Mouse (Mus musculus): ENCODE data around the gene Vwa2. TPM values are rescaled to one million over a fixed set of nuclear protein-coding genes. Genes with fewer than 3 reads are reported as not detected.

The Vwa2 gene
- total and polyA plus RNA-seq, 3 experiments = not detected

DNA sequence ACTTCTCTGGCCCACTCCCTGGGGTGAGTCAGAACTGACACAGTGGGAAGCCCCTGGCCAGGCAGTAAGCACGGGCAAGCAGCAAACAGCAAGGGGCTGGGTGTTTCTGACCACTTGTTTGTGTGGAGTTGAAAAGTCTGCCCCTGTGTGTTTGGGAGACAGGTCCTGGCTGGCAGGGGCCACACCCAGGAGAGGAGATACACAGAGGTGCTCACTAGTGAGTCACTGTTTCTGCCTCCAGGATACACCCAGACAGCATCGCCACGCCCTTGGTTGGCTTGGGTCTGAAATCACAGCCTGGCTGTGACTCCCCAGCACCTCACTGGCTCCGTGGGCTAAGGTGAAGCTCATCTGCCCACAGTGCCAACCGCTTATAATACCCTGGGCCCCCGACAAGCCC is 61.1 kb downstream of the Vwa2 start:
- H3K4me1 ChIP-seq (ENCODE audit: control insufficient read depth in 1 of 2, insufficient read depth in 2 of 2, low read length in 2 of 2) = no peaks in the 10 kb centered on the region
- no peaks in the 10 kb centered on the region for H3K9me3 ChIP-seq (replicated peaks; ENCODE audit: insufficient read depth, low read length)
- no peak overlapping the region for H3K4me3 ChIP-seq (ENCODE audit: control insufficient read depth in 1 of 2, insufficient read depth in 1 of 2, low read depth in 2 of 2, low read length in 2 of 2)
- no peak overlapping the region for H3K9ac ChIP-seq (ENCODE audit: control insufficient read depth, low read depth, low read length, poor library complexity, severe bottlenecking)
- no peaks in the 10 kb centered on the region for H3K79me2 ChIP-seq (ENCODE audit: control insufficient read depth, insufficient read depth, low read length, poor library complexity)
- no peak for DNase-seq (ENCODE audit: low read depth, low spot score)
- TF ChIP-seq MYC (IDR thresholded peaks at IDR 0.05; ENCODE audit: low read depth, low read length) (no peak), TCF12 (IDR thresholded peaks at IDR 0.05; ENCODE audit: low read depth, low read length) (no peak), TAL1 (IDR thresholded peaks at IDR 0.05; ENCODE audit: low read length) (no peak), ETS1 (IDR thresholded peaks at IDR 0.05; ENCODE audit: low read depth, low read length) (no peak), USF1 (IDR thresholded peaks at IDR 0.05; ENCODE audit: low read depth, low read length) (no peak), E2F4 (IDR thresholded peaks at IDR 0.05; ENCODE audit: borderline replicate concordance, low read depth, low read length) (no peak), POLR2AphosphoS2 (IDR thresholded peaks at IDR 0.05; ENCODE audit: low read length) (no peak), RAD21 (IDR thresholded peaks at IDR 0.05; ENCODE audit: low read depth, low read length) (no peak), NELFE (IDR thresholded peaks at IDR 0.05; ENCODE audit: low read depth, low read length) (no peak), EP300 (IDR thresholded peaks at IDR 0.05; ENCODE audit: low read depth in 1 of 2, low read length in 2 of 2) (no peak), POLR2AphosphoS5 (IDR thresholded peaks at IDR 0.05; ENCODE audit: borderline replicate concordance, low read depth, low read length) (no peak), MEF2A (IDR thresholded peaks at IDR 0.05; ENCODE audit: extremely low read depth, insufficient replicate concordance, low read depth, low read length, poor library complexity, severe bottlenecking) (no peak), MAFK (IDR thresholded peaks at IDR 0.05; ENCODE audit: borderline replicate concordance, low read depth, low read length) (no peak), MYB (IDR thresholded peaks at IDR 0.05; ENCODE audit: low read depth, low read length) (no peak), ZKSCAN1 (IDR thresholded peaks at IDR 0.05; ENCODE audit: low read depth, low read length) (no peak), POLR2A (IDR thresholded peaks at IDR 0.05; ENCODE audit: control insufficient read depth in 1 of 2, insufficient read depth in 1 of 2, low read depth in 1 of 2, low read length in 2 of 2, poor library complexity in 1 of 2) (no peak), NRF1 (IDR thresholded peaks at IDR 0.05; ENCODE audit: insufficient read depth, low read depth, low read length, poor library complexity, severe bottlenecking) (no peak), MAZ (IDR thresholded peaks at IDR 0.05; ENCODE audit: low read depth, low read length) (no peak), MAX (IDR thresholded peaks at IDR 0.05; ENCODE audit: low read length) (no peak)
- no peak overlapping the region for H3K27ac ChIP-seq (ENCODE audit: control insufficient read depth, low read depth, low read length)
- H3K27me3 ChIP-seq (ENCODE audit: control insufficient read depth in 1 of 2, insufficient read depth in 2 of 2, low read length in 2 of 2) = no peaks in the 10 kb centered on the region
- no peaks in the 10 kb centered on the region for H3K36me3 ChIP-seq (ENCODE audit: control insufficient read depth in 1 of 2, insufficient read depth in 2 of 2, low read length in 2 of 2)

DNA sequence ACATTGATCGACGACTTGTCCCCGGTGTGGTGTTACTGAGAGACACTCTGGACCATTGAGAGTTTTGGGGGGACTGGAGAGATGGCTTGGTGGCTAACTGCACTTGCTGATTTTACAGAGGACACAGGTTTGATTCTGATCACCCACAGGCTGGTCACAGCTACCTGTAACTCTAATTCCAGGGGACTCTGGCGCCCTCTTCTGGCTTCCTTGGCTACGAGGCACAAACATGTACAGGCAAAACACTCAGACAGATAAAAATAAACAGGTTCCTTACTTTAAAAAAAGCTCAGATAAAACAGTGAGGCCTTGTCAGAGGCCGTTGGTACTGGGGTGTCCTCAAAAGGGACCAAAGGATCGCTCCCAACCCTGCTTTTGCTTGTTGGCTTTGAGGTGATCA is 61.7 kb downstream of the Vwa2 start:
- H3K9ac ChIP-seq (ENCODE audit: control insufficient read depth, low read depth, low read length, poor library complexity, severe bottlenecking) = no peak overlapping the region
- H3K27me3 ChIP-seq (ENCODE audit: control insufficient read depth in 1 of 2, insufficient read depth in 2 of 2, low read length in 2 of 2) = no peaks in the 10 kb centered on the region
- no peaks in the 10 kb centered on the region for H3K79me2 ChIP-seq (ENCODE audit: control insufficient read depth, insufficient read depth, low read length, poor library complexity)
- no peaks in the 10 kb centered on the region for H3K9me3 ChIP-seq (replicated peaks; ENCODE audit: insufficient read depth, low read length)
- no peaks in the 10 kb centered on the region for H3K36me3 ChIP-seq (ENCODE audit: control insufficient read depth in 1 of 2, insufficient read depth in 2 of 2, low read length in 2 of 2)
- H3K27ac ChIP-seq (ENCODE audit: control insufficient read depth, low read depth, low read length) = no peak overlapping the region
- TF ChIP-seq SMC3 (IDR thresholded peaks at IDR 0.05; ENCODE audit: low read depth, low read length) = 0 out of 2 replicates have a peak, but pooled peaks have one; percentile 32
- TF ChIP-seq CTCF (IDR thresholded peaks at IDR 0.05 in 2 of 3, conservative IDR thresholded peaks at IDR 0.05 in 1 of 3; ENCODE audit: control insufficient read depth in 1 of 3, insufficient read depth in 1 of 3, low read depth in 2 of 3, low read length in 3 of 3, poor library complexity in 1 of 3, severe bottlenecking in 1 of 3) = peak; percentile 33 to 48 (median 35); a peak in 4 of 6 replicates
- peak; percentile 33 for TF ChIP-seq RAD21 (IDR thresholded peaks at IDR 0.05; ENCODE audit: low read depth, low read length)
- no peak for TF ChIP-seq MYC (IDR thresholded peaks at IDR 0.05; ENCODE audit: low read depth, low read length)
- TF ChIP-seq POLR2A (IDR thresholded peaks at IDR 0.05; ENCODE audit: control insufficient read depth in 1 of 2, insufficient read depth in 1 of 2, low read depth in 1 of 2, low read length in 2 of 2, poor library complexity in 1 of 2) = no peak
- no peaks in the 10 kb centered on the region for H3K4me1 ChIP-seq (ENCODE audit: control insufficient read depth in 1 of 2, insufficient read depth in 2 of 2, low read length in 2 of 2)
- peak; percentile 8 for DNase-seq (ENCODE audit: low read depth, low spot score)
- no peak overlapping the region for H3K4me3 ChIP-seq (ENCODE audit: control insufficient read depth in 1 of 2, insufficient read depth in 1 of 2, low read depth in 2 of 2, low read length in 2 of 2)

Measured in MEL (cell line).